Mouse (Mus musculus): ENCODE measurements at regions not wholly inside any gene's neighbourhood (a gene's known extent, or its start where the extent isn't known, plus 50 kb on each side); places are given as distances from the start of the nearest gene placed in this dataset.

- no peak for DNase-seq (ENCODE audit: extremely low spot score in 1 of 2, low spot score in 1 of 2)
Observed at GRCm38 (mm10) chr5:49650953-49651352, 126.2 kb upstream of the Kcnip4 start.

GRCm38 (mm10) chr5:49645781-49646180 is 121.1 kb upstream of the Kcnip4 start:
- no peak for DNase-seq (ENCODE audit: extremely low spot score in 1 of 2, low spot score in 1 of 2)

- DNase-seq (ENCODE audit: extremely low spot score in 1 of 2, low spot score in 1 of 2) = no peak
Observed at GRCm38 (mm10) chr5:49644606-49645005, 119.9 kb upstream of the Kcnip4 start.

- no peak for DNase-seq (ENCODE audit: extremely low spot score in 1 of 2, low spot score in 1 of 2)
Observed at GRCm38 (mm10) chr5:49642439-49642838, 117.7 kb upstream of the Kcnip4 start.

- DNase-seq (ENCODE audit: extremely low spot score in 1 of 2, low spot score in 1 of 2) = no peak
Observed at GRCm38 (mm10) chr5:49641206-49641830, 116.6 kb upstream of the Kcnip4 start.

GRCm38 (mm10) chr5:49639637-49640036 is 114.9 kb upstream of the Kcnip4 start:
- no peak for DNase-seq (ENCODE audit: extremely low spot score in 1 of 2, low spot score in 1 of 2)

- no peak for DNase-seq (ENCODE audit: extremely low spot score in 1 of 2, low spot score in 1 of 2)
Observed at GRCm38 (mm10) chr5:49620152-49620551, 95.4 kb upstream of the Kcnip4 start.

- DNase-seq (ENCODE audit: extremely low spot score in 1 of 2, low spot score in 1 of 2) = no peak
Observed at GRCm38 (mm10) chr5:49606761-49607160, 82.1 kb upstream of the Kcnip4 start.

- no peak for DNase-seq (ENCODE audit: extremely low spot score in 1 of 2, low spot score in 1 of 2)
Observed at GRCm38 (mm10) chr5:49580777-49581176, 56.1 kb upstream of the Kcnip4 start.

GRCm38 (mm10) chr5:49575901-49576300 is 51.2 kb upstream of the Kcnip4 start:
- no peak for DNase-seq (ENCODE audit: extremely low spot score in 1 of 2, low spot score in 1 of 2)

Data from layer of hippocampus, postnatal 25 days (tissue).